Mouse (Mus musculus): ENCODE results near the gene Carmil2.

DNA sequence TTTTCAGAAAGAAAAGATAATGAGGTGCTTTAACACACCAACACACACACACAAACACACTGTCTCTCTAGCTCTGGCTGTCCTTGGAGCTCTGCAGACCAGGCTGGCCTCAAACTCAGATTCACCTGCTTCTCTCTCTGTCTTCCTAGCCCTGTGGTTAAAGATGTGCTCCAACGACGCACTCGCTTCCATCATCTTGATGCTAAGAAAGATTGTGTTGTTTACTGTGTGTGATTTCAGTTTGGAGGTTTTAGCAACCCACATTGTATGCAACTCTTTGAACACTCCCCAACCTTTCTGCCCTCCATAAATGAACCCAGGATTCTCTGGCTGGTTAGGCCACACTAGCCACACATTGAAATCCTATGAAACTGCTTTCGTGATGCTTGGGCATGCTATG is 47.6 kb upstream of the Carmil2 start:
- TF ChIP-seq CTCF (IDR thresholded peaks at IDR 0.05; ENCODE audit: control insufficient read depth, insufficient read depth, insufficient replicate concordance, low read depth, low read length) (no peak), POLR2A (IDR thresholded peaks at IDR 0.05; ENCODE audit: control insufficient read depth, low read depth, low read length) (no peak)
